Mouse (Mus musculus): ENCODE measurements around the gene Mark4. TPM values are rescaled to one million over a fixed set of nuclear protein-coding genes. Genes with fewer than 3 reads are reported as not detected.

The Mark4 gene
- polyA plus RNA-seq, 1 experiment from 2014 or later = 9.4 TPM

GRCm38 (mm10) chr7:19455819-19456495, 2.7 kb downstream of the Mark4 start:
- Histone ChIP-seq H3K4me3 (replicated peaks) (peak overlapping the region; percentile 8; the same call in 1 of the 2 replicates), H3K36me3 (peaks cover 15% of the 10 kb centered on the region), H3K4me2 (0 out of 2 replicates have a peak overlapping the region, but pooled peaks have one; percentile 94), H3K4me1 (peaks cover 25% of the 10 kb centered on the region), H3K27ac (no peak overlapping the region), H3K27me3 (no peaks in the 10 kb centered on the region), H3K9ac (no peak overlapping the region), H3K9me3 (replicated peaks) (no peaks in the 10 kb centered on the region)
- WGBS = 86% methylated on average over 11 of the region's 11 CpGs
- ATAC-seq (replicated peaks; ENCODE audit: low FRiP score) = no peak

GRCm38 (mm10) chr7:19455186-19455585, 3.4 kb downstream of the Mark4 start:
- no peak overlapping the region for H3K27ac ChIP-seq
- H3K9ac ChIP-seq = no peak overlapping the region
- no peak overlapping the region for H3K4me3 ChIP-seq (replicated peaks)
- no peaks in the 10 kb centered on the region for H3K27me3 ChIP-seq
- 87% methylated on average over 4 of the region's 4 CpGs for WGBS
- peaks cover 25% of the 10 kb centered on the region for H3K4me1 ChIP-seq
- no peaks in the 10 kb centered on the region for H3K9me3 ChIP-seq (replicated peaks)
- H3K4me2 ChIP-seq = no peak overlapping the region
- H3K36me3 ChIP-seq = peaks cover 23% of the 10 kb centered on the region
- no peak for ATAC-seq (replicated peaks; ENCODE audit: low FRiP score)

GRCm38 (mm10) chr7:19449165-19449564, 9.5 kb downstream of the Mark4 start:
- H3K36me3 ChIP-seq = peaks cover 76% of the 10 kb centered on the region

DNA sequence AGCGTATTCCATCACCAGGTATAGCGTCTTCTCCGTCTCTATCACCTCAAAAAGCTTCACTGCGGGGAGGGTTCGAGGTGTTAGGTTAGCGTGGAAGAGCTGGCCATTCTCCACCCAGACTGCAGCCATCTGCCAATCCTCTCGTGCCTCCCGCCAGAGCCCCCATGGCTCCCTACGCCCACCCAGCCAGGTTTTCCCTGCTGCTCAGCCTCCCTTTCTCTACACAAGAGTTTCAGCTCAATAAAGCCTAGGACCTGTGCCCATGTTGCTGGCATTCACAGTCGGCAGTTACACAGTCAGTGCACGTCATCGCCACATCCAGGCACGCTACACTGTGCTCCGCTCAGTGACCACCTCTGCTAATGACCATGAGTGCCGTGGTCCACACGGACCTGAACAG, 10.9 kb downstream of the Mark4 start:
- no peaks in the 10 kb centered on the region for H3K27me3 ChIP-seq
- 96% methylated on average over 16 of the region's 16 CpGs for WGBS
- no peak for ATAC-seq (replicated peaks; ENCODE audit: low FRiP score)
- no peak overlapping the region for H3K4me3 ChIP-seq (replicated peaks)
- no peak overlapping the region for H3K9ac ChIP-seq
- H3K27ac ChIP-seq = no peak overlapping the region
- no peak overlapping the region for H3K4me2 ChIP-seq
- no peaks in the 10 kb centered on the region for H3K9me3 ChIP-seq (replicated peaks)
- H3K36me3 ChIP-seq = peaks cover 85% of the 10 kb centered on the region
- H3K4me1 ChIP-seq = peaks cover 4% of the 10 kb centered on the region

More at GRCm38 (mm10) chr7:19449165-19449564, 9.5 kb downstream of the Mark4 start:
- Histone ChIP-seq H3K4me3 (replicated peaks) (no peak overlapping the region), H3K27ac (0 out of 2 replicates have a peak overlapping the region, but pooled peaks have one; percentile 3), H3K27me3 (no peaks in the 10 kb centered on the region), H3K9me3 (replicated peaks) (no peaks in the 10 kb centered on the region), H3K9ac (no peak overlapping the region), H3K4me2 (no peak overlapping the region), H3K4me1 (no peaks in the 10 kb centered on the region)
- ATAC-seq (replicated peaks; ENCODE audit: low FRiP score) = no peak
- WGBS = 77% methylated on average over 12 of the region's 12 CpGs

DNA sequence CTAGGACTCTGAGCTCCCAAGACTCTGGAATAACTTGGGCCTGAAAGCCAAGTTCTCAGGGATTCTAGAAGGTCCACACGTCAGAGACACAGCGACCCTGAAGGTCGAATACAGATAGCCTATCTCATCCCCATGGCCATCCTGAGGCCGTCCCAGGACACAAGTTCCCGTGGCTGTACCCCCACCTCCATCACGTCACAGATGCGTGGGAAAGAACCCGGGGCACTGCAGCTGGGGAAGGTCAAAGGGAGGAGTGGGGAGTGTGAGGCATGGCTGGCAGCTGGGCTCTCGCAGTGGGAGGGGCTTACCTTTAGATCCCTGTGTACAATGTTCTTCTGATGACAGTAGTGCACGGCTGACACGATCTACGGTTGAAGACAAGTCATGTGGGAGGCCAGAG, 13.8 kb downstream of the Mark4 start:
- Histone ChIP-seq H3K4me3 (replicated peaks) (no peak overlapping the region), H3K27me3 (no peaks in the 10 kb centered on the region), H3K9ac (no peak overlapping the region), H3K27ac (no peak overlapping the region), H3K36me3 (peaks cover 87% of the 10 kb centered on the region), H3K4me2 (no peak overlapping the region), H3K4me1 (peaks cover 4% of the 10 kb centered on the region), H3K9me3 (replicated peaks) (no peaks in the 10 kb centered on the region)
- 74% methylated on average over 12 of the region's 12 CpGs for WGBS
- ATAC-seq (replicated peaks; ENCODE audit: low FRiP score) = no peak

- Histone ChIP-seq H3K9me3 (replicated peaks) (no peaks in the 10 kb centered on the region), H3K36me3 (peaks cover 88% of the 10 kb centered on the region), H3K4me1 (peaks cover 4% of the 10 kb centered on the region), H3K27ac (0 out of 2 replicates have a peak overlapping the region, but pooled peaks have one; percentile 32), H3K27me3 (no peaks in the 10 kb centered on the region), H3K9ac (no peak overlapping the region), H3K4me3 (replicated peaks) (no peak overlapping the region), H3K4me2 (no peak overlapping the region)
- WGBS = 25% methylated on average over 3 of the region's 3 CpGs
- peak; percentile 72; the same call in 1 of the 2 replicates for ATAC-seq (replicated peaks; ENCODE audit: low FRiP score)
These were observed 15.3 kb downstream of the Mark4 start for GRCm38 (mm10) chr7:19443344-19443743.

DNA sequence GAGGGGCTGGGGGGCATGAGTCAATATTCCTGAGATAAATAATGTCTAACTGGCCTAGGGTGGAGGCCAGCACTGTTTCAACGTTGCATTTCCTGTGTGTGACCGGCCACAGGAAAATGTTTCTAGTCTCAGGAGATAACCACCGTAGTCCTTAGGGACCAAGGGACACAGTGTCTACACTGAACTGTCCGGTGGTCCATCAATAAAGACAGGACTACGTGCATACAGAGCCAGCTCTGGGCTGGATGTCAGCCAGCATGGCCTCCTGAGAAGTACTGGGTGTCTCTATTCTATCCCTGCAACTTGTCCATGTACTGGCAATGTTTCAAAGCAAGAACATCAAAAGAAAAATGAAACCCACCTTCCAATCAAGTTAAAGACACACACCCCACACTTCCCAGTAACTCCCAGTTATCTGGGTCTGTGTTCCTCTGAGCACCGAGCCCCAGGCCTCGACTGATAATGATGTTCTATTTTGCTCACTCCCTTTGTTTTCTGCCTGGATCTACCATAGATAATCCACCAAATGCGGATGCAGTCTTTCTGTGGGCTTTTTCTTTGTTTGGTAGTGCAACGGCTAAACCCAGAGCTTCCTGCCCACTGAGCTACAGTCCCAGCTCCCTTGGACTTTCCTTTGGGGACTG, 17.1 kb downstream of the Mark4 start:
- ATAC-seq (replicated peaks; ENCODE audit: low FRiP score) = no peak
- no peak overlapping the region for H3K4me3 ChIP-seq (replicated peaks)
- H3K4me1 ChIP-seq = peaks cover 4% of the 10 kb centered on the region
- H3K9ac ChIP-seq = no peak overlapping the region
- H3K27me3 ChIP-seq = no peaks in the 10 kb centered on the region
- H3K9me3 ChIP-seq (replicated peaks) = no peaks in the 10 kb centered on the region
- no peak overlapping the region for H3K4me2 ChIP-seq
- H3K27ac ChIP-seq = no peak overlapping the region
- WGBS = 75% methylated on average over 9 of the region's 9 CpGs
- H3K36me3 ChIP-seq = peaks cover 91% of the 10 kb centered on the region

GRCm38 (mm10) chr7:19437048-19437447, 21.6 kb downstream of the Mark4 start:
- Histone ChIP-seq H3K4me2 (no peak overlapping the region), H3K9me3 (replicated peaks) (peaks cover 4% of the 10 kb centered on the region; the same call in 1 of the 2 replicates), H3K9ac (no peak overlapping the region), H3K27ac (no peak overlapping the region), H3K4me1 (no peaks in the 10 kb centered on the region), H3K36me3 (peaks cover 99% of the 10 kb centered on the region), H3K4me3 (replicated peaks) (no peak overlapping the region), H3K27me3 (no peaks in the 10 kb centered on the region)
- WGBS = 78% methylated on average over 9 of the region's 9 CpGs
- no peak for ATAC-seq (replicated peaks; ENCODE audit: low FRiP score)

- peaks cover 4% of the 10 kb centered on the region; the same call in 1 of the 2 replicates for H3K9me3 ChIP-seq (replicated peaks)
- H3K4me3 ChIP-seq (replicated peaks) = no peak overlapping the region
- H3K27me3 ChIP-seq = no peaks in the 10 kb centered on the region
- H3K9ac ChIP-seq = no peak overlapping the region
- no peak overlapping the region for H3K27ac ChIP-seq
- no peak overlapping the region for H3K4me2 ChIP-seq
- no peaks in the 10 kb centered on the region for H3K4me1 ChIP-seq
- H3K36me3 ChIP-seq = peaks cover 99% of the 10 kb centered on the region
- WGBS = 98% methylated on average over 2 of the region's 2 CpGs
- ATAC-seq (replicated peaks; ENCODE audit: low FRiP score) = no peak
These were observed 22.3 kb downstream of the Mark4 start for GRCm38 (mm10) chr7:19436276-19436675.

- Histone ChIP-seq H3K4me3 (replicated peaks) (no peak overlapping the region), H3K9ac (no peak overlapping the region), H3K27me3 (no peaks in the 10 kb centered on the region), H3K9me3 (replicated peaks) (peaks cover 4% of the 10 kb centered on the region; the same call in 1 of the 2 replicates), H3K4me1 (no peaks in the 10 kb centered on the region), H3K4me2 (no peak overlapping the region), H3K36me3 (peaks cover 100% of the 10 kb centered on the region), H3K27ac (no peak overlapping the region)
- 95% methylated on average over 2 of the region's 2 CpGs for WGBS
- no peak for ATAC-seq (replicated peaks; ENCODE audit: low FRiP score)
These were observed 26.1 kb downstream of the Mark4 start for GRCm38 (mm10) chr7:19432475-19432874.

DNA sequence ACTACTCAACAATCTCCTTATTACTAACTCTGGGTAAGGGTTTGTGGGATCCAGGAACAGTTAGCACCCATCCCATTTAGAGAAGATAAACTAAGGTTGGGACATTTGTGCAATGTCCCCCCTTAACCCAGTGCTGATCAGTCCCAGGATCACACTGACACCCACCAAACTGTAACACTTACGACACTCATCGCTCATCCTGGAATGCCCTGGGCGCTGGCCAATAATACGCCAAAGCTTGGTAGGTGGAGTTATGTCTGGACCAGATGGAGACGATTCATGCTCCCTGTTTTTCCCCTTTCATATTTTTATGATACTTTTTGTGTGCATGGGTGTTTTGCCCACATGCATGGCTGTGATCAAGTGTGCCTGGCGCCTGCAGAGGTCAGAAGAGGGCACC, 28.2 kb downstream of the Mark4 start:
- Histone ChIP-seq H3K9me3 (replicated peaks) (peaks cover 4% of the 10 kb centered on the region; the same call in 1 of the 2 replicates), H3K9ac (no peak overlapping the region), H3K36me3 (peaks cover 100% of the 10 kb centered on the region), H3K27ac (no peak overlapping the region), H3K4me3 (replicated peaks) (no peak overlapping the region), H3K4me2 (no peak overlapping the region), H3K27me3 (no peaks in the 10 kb centered on the region), H3K4me1 (no peaks in the 10 kb centered on the region)
- no peak for ATAC-seq (replicated peaks; ENCODE audit: low FRiP score)
- WGBS = 89% methylated on average over 6 of the region's 6 CpGs

DNA sequence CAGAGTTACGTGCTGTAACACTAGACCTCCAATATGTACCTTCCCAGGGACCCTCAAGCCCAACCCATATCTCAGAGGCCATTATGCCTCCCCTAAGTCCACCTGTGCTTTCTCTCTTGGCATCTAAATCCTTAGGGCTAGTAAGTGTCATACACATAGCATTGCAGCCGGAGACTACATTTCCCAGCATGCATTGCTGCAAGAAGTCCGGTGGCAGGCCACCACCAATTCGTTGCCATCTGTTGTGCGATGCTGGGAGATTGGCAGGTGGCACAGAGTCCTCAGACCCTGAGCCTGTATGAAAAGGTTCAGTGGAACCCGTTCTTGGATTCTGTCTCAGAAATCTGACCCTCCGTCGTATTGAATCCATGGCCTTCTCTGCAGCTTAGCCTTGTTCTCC, 28.9 kb downstream of the Mark4 start:
- no peak for ATAC-seq (replicated peaks; ENCODE audit: low FRiP score)
- Histone ChIP-seq H3K36me3 (peaks cover 100% of the 10 kb centered on the region), H3K9me3 (replicated peaks) (peaks cover 4% of the 10 kb centered on the region; the same call in 1 of the 2 replicates)

More for the DNA sequence above, 28.9 kb downstream of the Mark4 start:
- H3K4me1 ChIP-seq = no peaks in the 10 kb centered on the region
- H3K4me3 ChIP-seq (replicated peaks) = no peak overlapping the region
- 78% methylated on average over 8 of the region's 8 CpGs for WGBS
- H3K4me2 ChIP-seq = no peak overlapping the region
- no peaks in the 10 kb centered on the region for H3K27me3 ChIP-seq
- no peak overlapping the region for H3K9ac ChIP-seq
- H3K27ac ChIP-seq = no peak overlapping the region
